Mouse (Mus musculus) stomach, postnatal 0 days (tissue): ENCODE measurements around the gene Plscr1.

ENCODE experiments used
- CTCF ChIP-seq: IDR thresholded peaks from 2 replicates; pipeline ENCODE4 v1.5.1; 2016; ENCODE audit warnings: antibody characterized with exemption, low read depth, mild to moderate bottlenecking, moderate library complexity
- EP300 ChIP-seq: optimal IDR thresholded peaks from 2 replicates; pipeline ENCODE3; 2016; ENCODE audit warnings: antibody characterized with exemption

GRCm38 (mm10) chr9:92273271-92273670, 23.7 kb downstream of the Plscr1 start:
- no peak for TF ChIP-seq EP300
- no peak for TF ChIP-seq CTCF
